Mouse (Mus musculus) stomach, embryonic 14.5 days (tissue): ENCODE measurements around the gene Gm10024. TPM values are rescaled to one million over a fixed set of nuclear protein-coding genes. Genes with fewer than 3 reads are reported as not detected.
"Not testable (repeated sequence)": the region's sequence is repeated elsewhere in the genome, so short reads cannot be mapped to it uniquely, and the experiment has no call there.

ENCODE experiments used
- ATAC-seq: fragments of 200-750 bp; cut with Nextera tagmentation; 2 replicates; pipeline ENCODE4 v1.8.0; 2017; ENCODE audit warnings: low read depth, moderate TSS enrichment; ENCODE audit not compliant: insufficient number of reproducible peaks, insufficient read depth, low FRiP score
- H3K27ac ChIP-seq: fragments of 300-500 bp; sonication (generic); 2 replicates; pipeline ENCODE4 v1.5.1; 2014; ENCODE audit warnings: mild to moderate bottlenecking, low read length, moderate library complexity, mixed read lengths
- H3K27me3 ChIP-seq: fragments of 300-500 bp; sonication (generic); 2 replicates; pipeline ENCODE4 v1.6.1; 2014; ENCODE audit warnings: low read length, control low read depth, mixed read lengths; ENCODE audit not compliant: control insufficient read depth, insufficient read depth
- H3K36me3 ChIP-seq: fragments of 300-500 bp; sonication (generic); 2 replicates; pipeline ENCODE4 v1.6.1; 2014; ENCODE audit warnings: mild to moderate bottlenecking, control low read depth, low read length, moderate library complexity, mixed read lengths; ENCODE audit not compliant: control insufficient read depth, insufficient read depth
- H3K4me1 ChIP-seq: fragments of 300-500 bp; sonication (generic); 2 replicates; pipeline ENCODE4 v1.6.1; 2014; ENCODE audit warnings: low read length, control low read depth, mixed read lengths; ENCODE audit not compliant: control insufficient read depth, insufficient read depth
- H3K4me2 ChIP-seq: fragments of 300-500 bp; sonication (generic); replicated peaks from 2 replicates; pipeline ENCODE4 v1.6.1; 2014; ENCODE audit warnings: low read depth, low read length, control low read depth
- H3K4me3 ChIP-seq: fragments of 300-500 bp; sonication (generic); 2 replicates; pipeline ENCODE4 v1.5.1; 2014; ENCODE audit warnings: low read depth, low read length, control low read depth
- H3K9ac ChIP-seq: fragments of 300-500 bp; sonication (generic); replicated peaks from 2 replicates; pipeline ENCODE4 v1.6.1; 2014; ENCODE audit warnings: low read depth, mild to moderate bottlenecking, control low read depth, low read length, moderate library complexity, mixed read lengths
- H3K9me3 ChIP-seq: fragments of 300-500 bp; sonication (generic); 2 replicates; pipeline ENCODE4 v1.6.1; 2016; ENCODE audit warnings: low read depth, low read length, control low read depth; ENCODE audit not compliant: control insufficient read depth
- WGBS: fragments of 180-500 bp; shearing (Covaris S2); extraction: QIAGEN DNeasy Blood & Tissue Kit; methylation state at CpG from one replicate; pipeline ENCODE4 v1.1.7; 2014; 5-methylcytosine and 5-hydroxymethylcytosine counted together
- polyA plus RNA-seq: library from polyadenylated mRNA; unstranded; fragments of >200 nt; fragmentation: Nextera tagmentation; extraction: Ambion mirVana; gene quantifications from 2 replicates; pipeline ENCODE4 v1.2.1, GENCODE M21; 2014

The Gm10024 gene
- polyA plus RNA-seq, 1 experiment from 2014 or later = not detected

- no peaks in the 10 kb centered on the region for H3K27me3 ChIP-seq
- no peaks in the 10 kb centered on the region for H3K9me3 ChIP-seq
- no peaks in the 10 kb centered on the region for H3K4me1 ChIP-seq
- no peaks in the 10 kb centered on the region for H3K36me3 ChIP-seq
- H3K9ac ChIP-seq = no peak within 1 kb of the TSS
- no peak within 1 kb of the TSS for H3K4me2 ChIP-seq
- no peak within 1 kb of the TSS for H3K4me3 ChIP-seq
- H3K27ac ChIP-seq = no peak within 1 kb of the TSS
- WGBS = 85% methylated on average over 1 of the region's 1 CpGs
- ATAC-seq = no peak
Observed at GRCm38 (mm10) chr10:77715507-77715906, 4.2 kb downstream of the Gm10024 start, which contains the start of gene Gm10142. Gene Gm10142, plus strand, starts transcription at chr10:77715807.

GRCm38 (mm10) chr10:77720299-77720698 lies 9.0 kb downstream of the Gm10024 start, which contains the start of gene Krtap12-1:
Gene Krtap12-1, plus strand, starts transcription at chr10:77720599.
- H3K9ac ChIP-seq, H3K27me3 ChIP-seq, ATAC-seq, H3K27ac ChIP-seq, H3K4me3 ChIP-seq, H3K9me3 ChIP-seq, H3K4me2 ChIP-seq, H3K36me3 ChIP-seq, H3K4me1 ChIP-seq: not testable (repeated sequence)
- 82% methylated on average over 1 of the region's 1 CpGs for WGBS

DNA sequence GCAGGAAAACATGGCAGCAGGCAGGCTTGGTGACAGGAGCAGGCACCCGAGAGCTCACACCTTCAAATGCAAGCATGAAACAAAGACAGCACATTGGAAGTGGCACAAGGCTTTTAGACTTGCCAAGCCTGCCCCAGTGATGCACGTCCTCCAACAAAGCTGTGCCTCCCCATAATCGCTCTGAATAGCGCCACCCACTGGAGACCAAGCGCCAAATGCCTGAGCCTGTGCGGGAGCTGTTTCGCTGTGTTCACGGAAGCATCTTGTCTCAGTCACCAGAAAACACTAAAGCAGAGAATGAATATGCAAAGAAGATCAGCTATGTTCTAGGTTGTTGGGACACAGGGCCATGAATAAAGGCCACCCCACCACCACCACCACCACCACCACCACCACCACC lies 13.6 kb downstream of the Gm10024 start:
- no peak overlapping the region for H3K27ac ChIP-seq
- H3K27me3 ChIP-seq = no peaks in the 10 kb centered on the region
- 76% methylated on average over 8 of the region's 8 CpGs for WGBS
- H3K9ac ChIP-seq = no peak overlapping the region
- H3K4me2 ChIP-seq = no peak overlapping the region
- H3K4me1 ChIP-seq = no peaks in the 10 kb centered on the region
- no peak for ATAC-seq
- H3K9me3 ChIP-seq = no peaks in the 10 kb centered on the region
- H3K4me3 ChIP-seq = no peak overlapping the region
- no peaks in the 10 kb centered on the region for H3K36me3 ChIP-seq

DNA sequence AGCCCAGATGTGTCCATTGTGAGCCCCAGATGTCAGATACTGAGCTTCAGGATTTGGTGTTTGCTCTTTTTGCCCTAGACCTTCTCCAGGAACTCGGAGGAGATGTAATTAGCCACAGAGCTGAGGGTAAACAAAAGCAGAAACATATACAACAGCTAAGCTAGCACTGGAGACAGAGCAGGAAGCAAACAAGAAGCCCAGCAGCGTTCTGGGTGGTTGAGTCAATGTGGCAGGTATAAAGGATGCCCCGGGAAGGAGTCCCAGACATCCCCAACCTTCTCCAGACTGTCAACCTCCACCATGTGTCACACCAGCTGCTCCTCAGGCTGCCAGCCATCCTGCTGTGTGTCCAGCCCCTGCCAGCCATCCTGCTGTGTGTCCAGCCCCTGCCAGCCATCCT lies 14.9 kb downstream of the Gm10024 start, which contains the start of gene Gm10100:
TSS of gene Gm10100 (plus strand) at position 301 of the 400 bp plus-strand sequence.
- Histone ChIP-seq H3K36me3 (no peaks in the 10 kb centered on the region), H3K9ac (no peak within 1 kb of the TSS), H3K4me2 (no peak within 1 kb of the TSS), H3K27ac (no peak within 1 kb of the TSS), H3K4me1 (no peaks in the 10 kb centered on the region), H3K4me3 (no peak within 1 kb of the TSS), H3K9me3 (no peaks in the 10 kb centered on the region), H3K27me3 (no peaks in the 10 kb centered on the region)
- no peak for ATAC-seq
- 34% methylated on average over 3 of the region's 3 CpGs for WGBS

- WGBS = 58% methylated on average over 4 of the region's 4 CpGs
- H3K27me3 ChIP-seq = no peaks in the 10 kb centered on the region
- H3K9ac ChIP-seq = no peak overlapping the region
- H3K9me3 ChIP-seq = no peaks in the 10 kb centered on the region
- no peak overlapping the region for H3K27ac ChIP-seq
- H3K4me1 ChIP-seq = no peaks in the 10 kb centered on the region
- ATAC-seq = no peak
- H3K4me3 ChIP-seq = no peak overlapping the region
- no peak overlapping the region for H3K4me2 ChIP-seq
- H3K36me3 ChIP-seq = no peaks in the 10 kb centered on the region
Observed at GRCm38 (mm10) chr10:77728280-77728679, 17.0 kb downstream of the Gm10024 start.

DNA sequence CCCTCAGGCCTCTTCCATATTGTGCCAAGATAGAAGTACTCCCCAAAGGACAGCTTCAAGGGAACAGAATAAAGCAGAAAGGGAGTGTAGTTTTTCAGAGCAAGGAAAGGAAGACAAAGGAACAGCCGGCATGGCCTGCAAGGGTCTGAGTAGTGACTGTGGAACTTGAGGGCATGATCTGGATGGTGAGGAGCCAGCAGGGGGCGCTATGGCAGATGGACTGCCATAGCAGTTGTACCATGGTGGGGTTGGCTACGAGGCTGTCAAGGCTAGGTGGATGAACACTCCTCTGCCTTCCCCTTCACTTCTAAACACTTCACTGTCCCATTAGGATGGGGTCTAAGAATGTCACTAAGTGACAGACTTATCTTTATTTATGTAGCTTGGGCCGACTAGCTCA lies 18.0 kb downstream of the Gm10024 start:
- no peak for ATAC-seq
- H3K27ac ChIP-seq = no peak overlapping the region
- 43% methylated on average over 4 of the region's 4 CpGs for WGBS
- H3K27me3 ChIP-seq = no peaks in the 10 kb centered on the region
- no peak overlapping the region for H3K9ac ChIP-seq
- H3K36me3 ChIP-seq = no peaks in the 10 kb centered on the region
- no peak overlapping the region for H3K4me2 ChIP-seq
- H3K4me1 ChIP-seq = no peaks in the 10 kb centered on the region
- no peak overlapping the region for H3K4me3 ChIP-seq
- no peaks in the 10 kb centered on the region for H3K9me3 ChIP-seq

- H3K9me3 ChIP-seq = peaks cover 7% of the 10 kb centered on the region; the same call in 1 of the 2 replicates
- H3K27ac ChIP-seq = no peak overlapping the region
- H3K4me1 ChIP-seq = no peaks in the 10 kb centered on the region
- H3K36me3 ChIP-seq = no peaks in the 10 kb centered on the region
- no peak overlapping the region for H3K9ac ChIP-seq
- no peaks in the 10 kb centered on the region for H3K27me3 ChIP-seq
- H3K4me2 ChIP-seq = no peak overlapping the region
- 92% methylated on average over 1 of the region's 1 CpGs for WGBS
- no peak overlapping the region for H3K4me3 ChIP-seq
- no peak for ATAC-seq
Observed at GRCm38 (mm10) chr10:77735928-77736327, 24.7 kb downstream of the Gm10024 start.

GRCm38 (mm10) chr10:77738929-77739328 lies 27.7 kb downstream of the Gm10024 start:
- Histone ChIP-seq H3K9me3 (peaks cover 7% of the 10 kb centered on the region; the same call in 1 of the 2 replicates), H3K36me3 (no peaks in the 10 kb centered on the region), H3K4me3 (no peak overlapping the region), H3K9ac (no peak overlapping the region), H3K4me2 (no peak overlapping the region), H3K4me1 (no peaks in the 10 kb centered on the region), H3K27me3 (no peaks in the 10 kb centered on the region), H3K27ac (no peak overlapping the region)
- ATAC-seq = no peak
- WGBS = 90% methylated on average over 4 of the region's 4 CpGs
